Mouse (Mus musculus): ENCODE data around the gene Sik3.

DNA sequence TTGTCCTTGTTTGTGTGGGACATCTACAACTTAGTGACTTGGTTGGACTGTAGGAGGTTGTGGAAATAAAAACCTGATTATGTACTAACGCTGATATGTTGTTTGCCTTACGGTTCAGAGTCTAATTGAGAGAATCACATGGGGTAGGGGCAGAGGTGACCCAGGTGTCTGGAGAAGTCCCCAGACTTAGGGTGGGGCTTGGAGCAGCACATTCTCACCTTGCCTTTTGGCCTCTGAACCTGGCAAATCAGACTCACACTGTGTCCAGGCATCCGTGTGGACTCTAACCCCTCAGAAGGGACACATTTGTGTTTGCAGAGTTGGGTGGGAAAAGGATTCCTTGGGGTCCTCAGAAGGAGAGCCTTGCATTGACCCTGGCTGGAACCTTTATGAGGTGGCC is 211.5 kb downstream of the Sik3 start:
- TF ChIP-seq CTCF (IDR thresholded peaks at IDR 0.05), result no peak
- no peak for TF ChIP-seq EP300 (IDR thresholded peaks at IDR 0.05)

All from lung, postnatal 0 days (tissue).